ENCODE assay signal across 9 mouse cellular contexts in the genomic region with DNA sequence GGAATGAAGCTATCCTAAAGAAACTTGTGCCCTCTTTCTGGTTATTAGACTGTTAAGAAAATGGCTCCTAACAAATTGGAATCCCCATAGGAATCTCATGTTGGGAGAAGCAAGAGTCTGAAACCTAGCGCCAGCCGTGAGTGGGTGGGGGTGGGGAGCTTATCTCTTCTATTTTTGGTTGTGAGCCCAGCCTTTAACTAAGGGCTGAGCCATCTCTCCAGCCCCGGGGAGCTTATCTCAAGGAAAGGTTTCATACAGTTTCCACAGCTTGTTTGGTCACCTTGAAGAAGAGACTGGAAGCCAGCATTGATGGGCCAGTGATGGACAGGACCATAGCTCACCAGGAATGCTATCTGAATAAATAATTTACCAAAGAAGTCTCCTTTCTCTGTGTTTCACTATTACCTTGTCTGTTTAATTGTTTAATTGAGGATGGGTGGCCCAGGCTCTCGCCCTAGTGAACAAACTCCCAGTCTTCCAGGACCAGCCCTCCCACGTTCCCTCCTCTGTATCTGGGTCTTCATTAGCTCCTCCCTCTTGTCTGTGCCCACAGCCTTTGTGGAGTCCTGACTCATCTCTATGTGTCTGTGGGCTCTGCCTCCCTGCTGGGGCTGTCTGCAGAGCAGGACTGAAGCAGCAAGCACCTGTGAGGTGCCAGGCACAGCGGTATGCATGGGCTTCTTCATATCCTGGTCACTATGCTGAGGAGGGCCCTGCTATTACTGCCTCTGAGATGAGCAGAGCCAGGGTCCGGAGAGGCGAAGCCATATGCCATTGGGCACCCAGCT.
DNase-seq lines count a peak whose midpoint lies in the region; TF ChIP-seq lines count a peak whose summit lies in the region.
"Had no signal": no experiment of that assay in that cellular context is flagged by ENCODE, and none has a peak within 500 bp of the region (broad histone marks: within the 10 kb centered on the region; RNA-seq: fewer than 3 reads in every experiment).

No protein-coding gene starts in this region.

- no peaks in the 10 kb centered on the region for H3K27me3 ChIP-seq in kidney, adult 2 months (replicated peaks; ENCODE audit: control insufficient read depth, insufficient read depth, low read length)
- H3K27me3 ChIP-seq: liver, embryonic 15.5 days had no signal

- peaks cover 40% of the 10 kb centered on the region for H3K4me1 ChIP-seq in kidney, adult 2 months (ENCODE audit: control insufficient read depth, insufficient read depth, low read length)

- TF ChIP-seq POLR2A in kidney, adult 2 months (IDR thresholded peaks at IDR 0.05; ENCODE audit: low read depth, low read length), result no peak

- WGBS in kidney, adult 2 months, result 67% methylated on average over 8 of the region's 8 CpGs

- TF ChIP-seq CTCF in gastrocnemius, adult 2 months (IDR thresholded peaks at IDR 0.05), result no peak
- TF ChIP-seq CTCF in kidney, adult 2 months (conservative IDR thresholded peaks at IDR 0.05; ENCODE audit: insufficient read depth, insufficient read length, low read depth, low read length), result no peak

- H3K27ac ChIP-seq in gastrocnemius, adult 2 months, result no peak overlapping the region
- 0 out of 2 replicates have a peak overlapping the region, but pooled peaks have one; percentile 29 for H3K27ac ChIP-seq in kidney, adult 2 months (ENCODE audit: insufficient read depth, low read depth, low read length)
- H3K27ac ChIP-seq: liver, embryonic 15.5 days had no signal

- intact Hi-C loops in gastrocnemius, adult 2 months (cut with DNase I), result no loop called here

- H3K4me3 ChIP-seq in gastrocnemius, adult 2 months, result no peak overlapping the region
- H3K4me3 ChIP-seq in kidney, adult 2 months (ENCODE audit: insufficient read depth, low read depth, low read length), result no peak overlapping the region
- H3K4me3 ChIP-seq: liver, embryonic 15.5 days had no signal

- no peaks in the 10 kb centered on the region for H3K36me3 ChIP-seq in kidney, adult 2 months (ENCODE audit: control insufficient read depth, insufficient read depth, low read length)
- H3K36me3 ChIP-seq: liver, embryonic 15.5 days had no signal

- DNase-seq in gastrocnemius, adult 2 months, result peak; percentile 6
- DNase-seq in gastrocnemius, postnatal 4 days (ENCODE audit: low spot score in 2 of 2), result no peak
- peak; percentile 32 for DNase-seq in kidney, adult 2 months
- no peak for DNase-seq in kidney, postnatal 36 days
- peak; percentile 68 for DNase-seq in retina, postnatal 1 day
- no peak for DNase-seq in retina, embryonic 14.5 days (ENCODE audit: low spot score)
- no peak for DNase-seq in urinary bladder, adult 2 months (ENCODE audit: low spot score)
- no peak for DNase-seq in spleen, adult 18-20 months

Comparison
In these comparisons a context has a peak if more than half of its experiments do, and no peak if none do; other contexts are left out.
1. DNase-seq: peak in gastrocnemius, adult 2 months (single experiment), kidney, adult 2 months (single experiment) and retina, postnatal 1 day (single experiment); none in gastrocnemius, postnatal 4 days (0 of 2), kidney, postnatal 36 days (0 of 2), retina, embryonic 14.5 days (single experiment), urinary bladder, adult 2 months (single experiment) and spleen, adult 18-20 months (0 of 2).